Mouse (Mus musculus): ENCODE results near the gene Slc25a31.

The Slc25a31 gene

GRCm38 (mm10) chr3:40708655-40709054 lies at the start of gene Slc25a31:
Gene Slc25a31 (plus strand): TSS chr3:40708855.
- DNase-seq (ENCODE audit: low spot score), result no peak

GRCm38 (mm10) chr3:40660231-40660630 lies 48.4 kb upstream of the Slc25a31 start:
- DNase-seq (ENCODE audit: low spot score), result no peak

GRCm38 (mm10) chr3:40666109-40666508 lies 42.5 kb upstream of the Slc25a31 start:
- no peak for DNase-seq (ENCODE audit: low spot score)

- DNase-seq (ENCODE audit: low spot score), result no peak
Measured at GRCm38 (mm10) chr3:40666861-40667719, 41.6 kb upstream of the Slc25a31 start.

GRCm38 (mm10) chr3:40668889-40669288 lies 39.8 kb upstream of the Slc25a31 start:
- DNase-seq (ENCODE audit: low spot score), result no peak

- no peak for DNase-seq (ENCODE audit: low spot score)
Measured at GRCm38 (mm10) chr3:40669395-40669794, 39.3 kb upstream of the Slc25a31 start.

GRCm38 (mm10) chr3:40673515-40673914 lies 35.1 kb upstream of the Slc25a31 start:
- peak; percentile 17 for DNase-seq (ENCODE audit: low spot score)

- peak; percentile 50 for DNase-seq (ENCODE audit: low spot score)
Measured at GRCm38 (mm10) chr3:40674873-40675405, 33.7 kb upstream of the Slc25a31 start.

GRCm38 (mm10) chr3:40678856-40679255 lies 29.8 kb upstream of the Slc25a31 start:
- peak; percentile 15 for DNase-seq (ENCODE audit: low spot score)

- no peak for DNase-seq (ENCODE audit: low spot score)
Measured at GRCm38 (mm10) chr3:40682404-40682803, 26.3 kb upstream of the Slc25a31 start.

- DNase-seq (ENCODE audit: low spot score), result no peak
Measured at GRCm38 (mm10) chr3:40683171-40683570, 25.5 kb upstream of the Slc25a31 start.

GRCm38 (mm10) chr3:40685855-40686515 lies 22.7 kb upstream of the Slc25a31 start:
- peak; percentile 77 for DNase-seq (ENCODE audit: low spot score)

GRCm38 (mm10) chr3:40686836-40687235 lies 21.8 kb upstream of the Slc25a31 start:
- peak; percentile 75 for DNase-seq (ENCODE audit: low spot score)

GRCm38 (mm10) chr3:40687588-40687987 lies 21.1 kb upstream of the Slc25a31 start:
- DNase-seq (ENCODE audit: low spot score), result peak; percentile 23

- no peak for DNase-seq (ENCODE audit: low spot score)
Measured at GRCm38 (mm10) chr3:40691566-40691965, 17.1 kb upstream of the Slc25a31 start.

- DNase-seq (ENCODE audit: low spot score), result no peak
Measured at GRCm38 (mm10) chr3:40693435-40693834, 15.2 kb upstream of the Slc25a31 start.

- DNase-seq (ENCODE audit: low spot score), result no peak
Measured at GRCm38 (mm10) chr3:40693960-40694359, 14.7 kb upstream of the Slc25a31 start.

- no peak for DNase-seq (ENCODE audit: low spot score)
Measured at GRCm38 (mm10) chr3:40694438-40694837, 14.2 kb upstream of the Slc25a31 start.

- DNase-seq (ENCODE audit: low spot score), result no peak
Measured at GRCm38 (mm10) chr3:40695162-40695561, 13.5 kb upstream of the Slc25a31 start.

GRCm38 (mm10) chr3:40698834-40699233 lies 9.8 kb upstream of the Slc25a31 start:
- DNase-seq (ENCODE audit: low spot score), result no peak

- DNase-seq (ENCODE audit: low spot score), result no peak
Measured at GRCm38 (mm10) chr3:40704816-40705430, 3.7 kb upstream of the Slc25a31 start.

- no peak for DNase-seq (ENCODE audit: low spot score)
Measured at GRCm38 (mm10) chr3:40716056-40716455, 7.4 kb downstream of the Slc25a31 start.

GRCm38 (mm10) chr3:40719022-40719421 lies 10.4 kb downstream of the Slc25a31 start:
- DNase-seq (ENCODE audit: low spot score), result no peak
